Mouse (Mus musculus) MEL (cell line): ENCODE data around the gene Nenf. TPM values are rescaled to one million over a fixed set of nuclear protein-coding genes. Genes with fewer than 3 reads are reported as not detected.

Experiments
- DNase-seq: peaks from one replicate; pipeline ENCODE4 v3.0.0; 2011; ENCODE audit warnings: low read depth, low spot score
- H3K27ac ChIP-seq: 2 replicates; pipeline ENCODE4 v1.5.1; 2012; ENCODE audit warnings: low read depth, mild to moderate bottlenecking, control low read depth, low read length, moderate library complexity; ENCODE audit not compliant: control insufficient read depth
- H3K27me3 ChIP-seq, 2 experiments: fragments of 150-350 bp in 1 of 2; sonication (generic) in 1 of 2; 2 replicates each; pipeline ENCODE4 v1.6.1; 2012; ENCODE audit warnings: low read length in 2 of 2, mild to moderate bottlenecking in 2 of 2, improper control_type of control experiment in 1 of 2, moderate library complexity in 1 of 2; ENCODE audit not compliant: insufficient read depth in 2 of 2, control insufficient read depth in 1 of 2
- H3K36me3 ChIP-seq, 2 experiments: 2 replicates each; pipeline ENCODE4 v1.6.1; 2012 to 2014; ENCODE audit warnings: low read length in 2 of 2, improper control_type of control experiment in 1 of 2, inconsistent platforms in 1 of 2, mild to moderate bottlenecking in 1 of 2; ENCODE audit not compliant: insufficient read depth in 2 of 2, control insufficient read depth in 1 of 2
- H3K4me1 ChIP-seq, 2 experiments: fragments of 150-350 bp in 1 of 2; sonication (generic) in 1 of 2; 2 replicates each; pipeline ENCODE4 v1.6.1; 2012; ENCODE audit warnings: low read length in 2 of 2, improper control_type of control experiment in 1 of 2, mild to moderate bottlenecking in 1 of 2; ENCODE audit not compliant: insufficient read depth in 2 of 2, control insufficient read depth in 1 of 2
- H3K4me3 ChIP-seq, 2 experiments: fragments of 150-350 bp in 1 of 2; sonication (generic) in 1 of 2; 2 replicates each; pipeline ENCODE4 v1.5.1; 2012; ENCODE audit warnings: low read depth in 2 of 2, low read length in 2 of 2, mild to moderate bottlenecking in 2 of 2, moderate library complexity in 2 of 2, control low read depth in 1 of 2, improper control_type of control experiment in 1 of 2; ENCODE audit not compliant: control insufficient read depth in 1 of 2, insufficient read depth in 1 of 2
- H3K79me2 ChIP-seq: 2 replicates; pipeline ENCODE4 v1.6.1; 2012; ENCODE audit warnings: mild to moderate bottlenecking, low read length, moderate library complexity; ENCODE audit not compliant: control insufficient read depth, poor library complexity, insufficient read depth
- H3K9ac ChIP-seq: 2 replicates; pipeline ENCODE4 v1.6.1; 2012; ENCODE audit warnings: low read depth, mild to moderate bottlenecking, control low read depth, low read length, moderate library complexity; ENCODE audit not compliant: control insufficient read depth, poor library complexity, severe bottlenecking
- H3K9me3 ChIP-seq: fragments of 150-350 bp; sonication (generic); replicated peaks from 2 replicates; pipeline ENCODE4 v1.6.1; 2012; ENCODE audit warnings: mild to moderate bottlenecking, low read length, improper control_type of control experiment, moderate library complexity; ENCODE audit not compliant: insufficient read depth
- BHLHE40 ChIP-seq: IDR thresholded peaks from 2 replicates; pipeline ENCODE4 v1.6.1; 2012; ENCODE audit warnings: low read depth, mild to moderate bottlenecking, inconsistent platforms, low read length, improper control_type of control experiment, borderline replicate concordance
- CHD2 ChIP-seq: IDR thresholded peaks from 2 replicates; pipeline ENCODE4 v1.6.1; 2011; ENCODE audit warnings: low read length, improper control_type of control experiment
- E2F4 ChIP-seq: IDR thresholded peaks from 2 replicates; pipeline ENCODE4 v1.6.1; 2011; ENCODE audit warnings: low read depth, low read length, improper control_type of control experiment, borderline replicate concordance
- EP300 ChIP-seq, 2 experiments: IDR thresholded peaks; 2 replicates each; pipeline ENCODE4 v1.6.1; 2011; ENCODE audit warnings: improper control_type of control experiment in 2 of 2, low read length in 2 of 2, low read depth in 1 of 2, mild to moderate bottlenecking in 1 of 2
- GATA1 ChIP-seq: IDR thresholded peaks from 2 replicates; pipeline ENCODE4 v1.6.1; 2011; ENCODE audit warnings: low read depth, low read length, improper control_type of control experiment
- KAT2A ChIP-seq: conservative IDR thresholded peaks from 2 replicates; pipeline ENCODE4 v1.6.1; 2012; ENCODE audit warnings: low read depth, low read length, improper control_type of control experiment, inconsistent platforms
- MAX ChIP-seq: IDR thresholded peaks from 2 replicates; pipeline ENCODE4 v1.6.1; 2011; ENCODE audit warnings: low read length, improper control_type of control experiment
- MAZ ChIP-seq: IDR thresholded peaks from 2 replicates; pipeline ENCODE4 v1.6.1; 2012; ENCODE audit warnings: low read depth, mild to moderate bottlenecking, inconsistent platforms, low read length, improper control_type of control experiment
- MYB ChIP-seq: IDR thresholded peaks from 2 replicates; pipeline ENCODE4 v1.6.1; 2011; ENCODE audit warnings: mild to moderate bottlenecking, low read depth, low read length, improper control_type of control experiment
- NELFE ChIP-seq: IDR thresholded peaks from 2 replicates; pipeline ENCODE4 v1.6.1; 2011; ENCODE audit warnings: low read depth, low read length, improper control_type of control experiment
- POLR2AphosphoS2 ChIP-seq: IDR thresholded peaks from 2 replicates; pipeline ENCODE4 v1.6.1; 2011; ENCODE audit warnings: low read length, improper control_type of control experiment
- POLR2AphosphoS5 ChIP-seq: IDR thresholded peaks from 2 replicates; pipeline ENCODE4 v1.6.1; 2012; ENCODE audit warnings: low read depth, borderline replicate concordance, mild to moderate bottlenecking, inconsistent platforms, low read length, moderate library complexity, mixed read lengths
- RAD21 ChIP-seq: IDR thresholded peaks from 2 replicates; pipeline ENCODE4 v1.6.1; 2011; ENCODE audit warnings: mild to moderate bottlenecking, low read depth, low read length, improper control_type of control experiment
- RCOR1 ChIP-seq: IDR thresholded peaks from 2 replicates; pipeline ENCODE4 v1.6.1; 2012; ENCODE audit warnings: low read depth, mild to moderate bottlenecking, inconsistent platforms, low read length, improper control_type of control experiment
- SMC3 ChIP-seq: IDR thresholded peaks from 2 replicates; pipeline ENCODE4 v1.6.1; 2011; ENCODE audit warnings: low read depth, low read length, improper control_type of control experiment
- TCF12 ChIP-seq: IDR thresholded peaks from 2 replicates; pipeline ENCODE4 v1.6.1; 2014; ENCODE audit warnings: low read depth, mild to moderate bottlenecking, inconsistent platforms, low read length, improper control_type of control experiment, moderate library complexity
- USF2 ChIP-seq, 2 experiments: IDR thresholded peaks; 2 replicates each; pipeline ENCODE4 v1.6.1; 2011 to 2012; ENCODE audit warnings: improper control_type of control experiment in 2 of 2, low read length in 2 of 2, borderline replicate concordance in 1 of 2, inconsistent platforms in 1 of 2, low read depth in 1 of 2, mild to moderate bottlenecking in 1 of 2; ENCODE audit not compliant: insufficient read depth in 1 of 2
- ZNF384 ChIP-seq: IDR thresholded peaks from 2 replicates; pipeline ENCODE4 v1.6.1; 2012; ENCODE audit warnings: low read depth, mild to moderate bottlenecking, inconsistent platforms, low read length, improper control_type of control experiment
- polyA plus RNA-seq, 2 experiments: library from polyadenylated mRNA; stranded (reverse) in 1 of 2; unstranded in 1 of 2; fragments of >175 nt in 1 of 2; fragments of >200 nt in 1 of 2; gene quantifications; 2 replicates each; pipeline versions ENCODE4 v1.2.1 to v1.2.4; 2012; ENCODE audit warnings: low replicate concordance in 2 of 2, low read depth in 1 of 2; ENCODE audit not compliant: insufficient read length in 2 of 2, insufficient read depth in 1 of 2, missing spikeins in 1 of 2
- total RNA-seq: library from RNA; depleted of rRNA; stranded (reverse); fragments of 300-350 nt; gene quantifications from 2 replicates; pipeline ENCODE4 v1.2.3, GENCODE M21; 2012

The Nenf gene
- total and polyA plus RNA-seq, 3 experiments: 49.4 to 53.2 TPM; not detected in 1

DNA sequence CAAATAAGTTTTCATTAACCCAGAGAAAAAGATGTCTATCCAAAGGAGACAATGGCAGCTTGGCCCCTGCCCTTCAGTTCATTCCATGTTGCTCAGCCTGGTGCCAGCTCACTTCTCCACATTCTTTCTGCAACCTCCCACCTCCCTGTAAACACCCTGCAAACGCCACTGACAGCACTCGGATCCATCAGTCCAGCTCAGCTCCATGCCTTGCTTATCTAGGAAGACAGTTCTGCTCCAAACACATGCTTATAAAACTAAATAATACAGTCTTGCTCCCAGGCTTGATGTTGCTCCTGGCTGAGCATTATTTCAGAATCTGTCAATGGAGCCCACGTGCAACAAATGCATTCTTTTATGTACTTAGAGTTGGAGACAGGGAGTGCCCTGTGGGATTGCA is 22.2 kb downstream of the Nenf start:
- Histone ChIP-seq H3K4me1 (0 out of 4 replicates have a peak, but pooled peaks cover 0 to 6% of the 10 kb centered on the region in 2 experiments), H3K36me3 (no peaks in the 10 kb centered on the region), H3K27ac (no peak overlapping the region), H3K4me3 (no peak overlapping the region), H3K9me3 (no peaks in the 10 kb centered on the region), H3K9ac (no peak overlapping the region), H3K79me2 (no peaks in the 10 kb centered on the region), H3K27me3 (no peaks in the 10 kb centered on the region; a peak in 2 of 4 replicates)
- no peak for TF ChIP-seq MYB
- no peak for TF ChIP-seq TCF12
- no peak for TF ChIP-seq CHD2
- no peak for TF ChIP-seq USF2 (IDR thresholded peaks at IDR 0.05; ENCODE audit: borderline replicate concordance in 1 of 2, insufficient read depth in 1 of 2, low read depth in 1 of 2, low read length in 2 of 2)
- TF ChIP-seq ZNF384: no peak
- TF ChIP-seq EP300 (IDR thresholded peaks at IDR 0.05; ENCODE audit: low read depth in 1 of 2, low read length in 2 of 2): no peak
- TF ChIP-seq RAD21: no peak
- no peak for DNase-seq

DNA sequence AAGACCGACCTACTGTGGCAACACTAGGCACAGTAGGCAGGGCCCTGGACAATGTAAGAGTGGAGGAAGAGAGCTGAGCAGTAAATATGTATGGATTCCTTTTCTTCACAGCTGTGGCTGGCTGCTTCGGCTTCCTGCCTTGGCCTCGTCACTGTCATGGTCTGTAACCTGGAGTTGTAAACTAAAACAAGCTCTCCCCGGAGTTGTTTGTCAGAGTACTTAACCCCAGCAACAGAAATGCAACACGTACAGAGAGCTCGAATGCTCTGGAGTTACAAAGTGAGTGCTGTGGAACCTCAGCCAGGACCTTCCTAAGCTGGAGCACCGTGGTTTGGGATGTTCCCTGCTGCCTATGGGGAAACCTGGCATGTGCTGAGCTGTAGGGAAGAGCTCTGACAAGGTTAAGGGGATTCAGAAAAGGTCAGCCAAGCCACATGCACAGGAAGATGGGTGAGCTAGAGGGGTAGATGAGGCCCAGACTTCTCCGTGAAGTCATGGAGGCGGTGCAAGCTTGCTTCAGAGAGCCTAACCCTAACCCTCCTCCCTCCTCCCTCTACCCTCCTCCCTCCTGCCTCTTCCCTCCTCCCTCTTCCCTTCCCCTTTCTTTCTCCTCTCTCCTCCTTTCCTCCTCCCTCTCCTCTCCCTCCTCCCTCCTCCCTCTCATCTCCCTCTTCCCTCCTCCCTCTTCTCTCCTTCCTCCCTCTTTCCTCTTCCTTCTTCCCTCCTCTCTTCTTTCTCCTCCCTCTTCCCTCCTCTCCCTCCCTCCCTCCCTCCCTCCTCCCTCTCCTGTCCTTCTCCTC is 23.8 kb downstream of the Nenf start:
- H3K36me3 ChIP-seq: no peaks in the 10 kb centered on the region
- no peak overlapping the region for H3K9ac ChIP-seq
- H3K4me1 ChIP-seq: 0 out of 4 replicates have a peak, but pooled peaks cover 0 to 6% of the 10 kb centered on the region in 2 experiments
- H3K27ac ChIP-seq: no peak overlapping the region
- no peaks in the 10 kb centered on the region for H3K9me3 ChIP-seq
- no peak overlapping the region for H3K4me3 ChIP-seq
- no peak for DNase-seq
- no peaks in the 10 kb centered on the region for H3K79me2 ChIP-seq
- TF ChIP-seq EP300 (IDR thresholded peaks at IDR 0.05; ENCODE audit: low read depth in 1 of 2, low read length in 2 of 2): no peak
- TF ChIP-seq RAD21: no peak
- TF ChIP-seq POLR2AphosphoS5: no peak
- no peak for TF ChIP-seq MAZ
- TF ChIP-seq GATA1: no peak
- TF ChIP-seq SMC3: no peak
- no peak for TF ChIP-seq ZNF384
- no peak for TF ChIP-seq TCF12
- no peak for TF ChIP-seq E2F4
- no peak for TF ChIP-seq BHLHE40
- TF ChIP-seq NELFE: no peak
- TF ChIP-seq CHD2: no peak
- no peak for TF ChIP-seq RCOR1
- TF ChIP-seq POLR2AphosphoS2: no peak
- no peak for TF ChIP-seq MYB
- no peak for TF ChIP-seq MAX
- no peak for TF ChIP-seq KAT2A
- no peak for TF ChIP-seq USF2 (IDR thresholded peaks at IDR 0.05; ENCODE audit: borderline replicate concordance in 1 of 2, insufficient read depth in 1 of 2, low read depth in 1 of 2, low read length in 2 of 2)
- H3K27me3 ChIP-seq: no peaks in the 10 kb centered on the region; a peak in 2 of 4 replicates
